11 mouse cellular contexts compared by ENCODE assay signal in genomic region chr3:148978541-148978940, GRCm38 (mm10). TPM values are rescaled to one million over a fixed set of nuclear protein-coding genes. Genes with fewer than 3 reads are reported as not detected.
DNase-seq lines count a peak whose midpoint lies in the region; ATAC-seq and TF ChIP-seq lines count a peak whose summit lies in the region.
"Had no signal": no experiment of that assay in that cellular context is flagged by ENCODE, and none has a peak within 500 bp of the region (broad histone marks: within the 10 kb centered on the region; RNA-seq: fewer than 3 reads in every experiment).

No protein-coding gene starts in this region.

- H3K4me3 ChIP-seq in lung, embryonic 14.5 days (ENCODE audit: low read depth, low read length): no peak overlapping the region

- no peak overlapping the region for H3K9ac ChIP-seq in lung, embryonic 14.5 days

- 42% methylated on average over 8 of the region's 8 CpGs for WGBS in lung, embryonic 14.5 days

- TF ChIP-seq CTCF in lung, embryonic 14.5 days (IDR thresholded peaks at IDR 0.05; ENCODE audit: low read depth): peak; percentile 30; the same call in 1 of the 2 replicates

- no peak for ATAC-seq in lung, embryonic 14.5 days (ENCODE audit: insufficient read depth)
- peak; percentile 58 for ATAC-seq in megakaryocyte progenitor cell, adult 5-6 weeks (replicated peaks; ENCODE audit: poor library complexity)

- no peaks in the 10 kb centered on the region for H3K27me3 ChIP-seq in lung, embryonic 14.5 days (ENCODE audit: insufficient read depth, low read length)

- DNase-seq in heart, adult 11 months: peak; percentile 86
- no peak for DNase-seq in heart, adult 9 months (ENCODE audit: low spot score in 2 of 2)
- peak; percentile 44 for DNase-seq in lung, embryonic 14.5 days
- no peak for DNase-seq in lung, postnatal 14 days
- peak; percentile 68 for DNase-seq in brain, adult 2 months (ENCODE audit: low read depth, low spot score)
- DNase-seq in adrenal gland, adult 8-10 months: no peak
- DNase-seq: liver; lung, postnatal 4 days; retina, postnatal 1 day; thymus, postnatal 36 days had no signal

- H3K4me2 ChIP-seq in lung, embryonic 14.5 days: no peak overlapping the region

- no peak overlapping the region for H3K27ac ChIP-seq in lung, embryonic 14.5 days (ENCODE audit: low read depth)

- no peaks in the 10 kb centered on the region for H3K36me3 ChIP-seq in lung, embryonic 14.5 days (ENCODE audit: insufficient read depth)

- H3K9me3 ChIP-seq in lung, embryonic 14.5 days (ENCODE audit: low read depth, low read length): no peaks in the 10 kb centered on the region

- 0 out of 2 replicates have a peak, but pooled peaks cover 18% of the 10 kb centered on the region for H3K4me1 ChIP-seq in lung, embryonic 14.5 days (ENCODE audit: insufficient read depth)

RNA-seq across cellular contexts. Expression of gene Adgrl2, which starts 11.8 kb away (rescaled TPM):
- polyA plus RNA-seq in lung, embryonic 14.5 days (2014; fragmentation: Nextera tagmentation; extraction: Ambion mirVana): 83.2 and 83.3 TPM in 2 replicates
- 9.0 and 15.0 TPM in 2 replicates for total RNA-seq in megakaryocyte progenitor cell, adult 5-6 weeks (2015)
- 4.2 and 7.1 TPM in 2 replicates for total RNA-seq in megakaryocyte progenitor cell, adult 5-6 weeks (2017)
- total RNA-seq in adrenal gland, adult 8-10 months (2022): 10 to 100 TPM; 61.5 to 72.6 (median 67.9) TPM

Comparison
In these comparisons a context has a peak if more than half of its experiments do, and no peak if none do; other contexts are left out.
1. DNase-seq: peak in heart, adult 11 months (single experiment), lung, embryonic 14.5 days (single experiment) and brain, adult 2 months (single experiment); none in heart, adult 9 months (0 of 2), lung, postnatal 14 days (single experiment) and adrenal gland, adult 8-10 months (single experiment).